Mouse (Mus musculus) retina, postnatal 1 day (tissue): ENCODE data around the gene Kctd3.
A peak's percentile ranks its signal among the peaks of the same experiment; 100 is the strongest.

Experiments
- DNase-seq: peaks from one replicate; pipeline ENCODE4 v3.0.0-alpha.2; 2012

Gene Kctd3

GRCm38 (mm10) chr1:189006826-189007225, 815 bp downstream of the Kctd3 start:
- DNase-seq: no peak

- no peak for DNase-seq
Measured at GRCm38 (mm10) chr1:189006267-189006666, 1.4 kb downstream of the Kctd3 start.

DNA sequence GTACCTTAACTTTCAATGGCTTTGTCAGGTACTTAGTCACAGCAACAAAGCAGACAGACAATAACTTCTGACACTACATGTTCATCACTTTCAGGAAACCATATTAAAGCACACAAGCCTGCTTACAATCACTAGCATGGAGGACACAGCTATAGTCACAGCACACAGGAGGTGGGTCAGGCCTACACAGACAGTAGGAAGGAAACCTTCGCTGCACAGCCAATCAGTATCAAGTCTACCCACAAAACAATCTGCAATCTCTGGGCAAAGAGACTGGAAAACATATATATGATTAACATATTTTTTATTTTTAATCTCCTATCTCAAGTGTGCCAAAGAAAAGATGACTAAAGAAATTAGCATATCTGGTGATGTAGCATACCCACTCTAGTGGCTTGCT, 2.9 kb downstream of the Kctd3 start:
- DNase-seq: no peak

- DNase-seq: no peak
Measured at GRCm38 (mm10) chr1:189001815-189002214, 5.8 kb downstream of the Kctd3 start.

- DNase-seq: no peak
Measured at GRCm38 (mm10) chr1:188999981-189000380, 7.7 kb downstream of the Kctd3 start.

- DNase-seq: no peak
Measured at GRCm38 (mm10) chr1:188997921-188998320, 9.7 kb downstream of the Kctd3 start.

- DNase-seq: peak; percentile 89
Measured at GRCm38 (mm10) chr1:188993218-188993617, 14.4 kb downstream of the Kctd3 start.

- peak; percentile 68 for DNase-seq
Measured at GRCm38 (mm10) chr1:188980050-188980449, 27.6 kb downstream of the Kctd3 start.

GRCm38 (mm10) chr1:188973926-188974325, 33.7 kb downstream of the Kctd3 start:
- no peak for DNase-seq

DNA sequence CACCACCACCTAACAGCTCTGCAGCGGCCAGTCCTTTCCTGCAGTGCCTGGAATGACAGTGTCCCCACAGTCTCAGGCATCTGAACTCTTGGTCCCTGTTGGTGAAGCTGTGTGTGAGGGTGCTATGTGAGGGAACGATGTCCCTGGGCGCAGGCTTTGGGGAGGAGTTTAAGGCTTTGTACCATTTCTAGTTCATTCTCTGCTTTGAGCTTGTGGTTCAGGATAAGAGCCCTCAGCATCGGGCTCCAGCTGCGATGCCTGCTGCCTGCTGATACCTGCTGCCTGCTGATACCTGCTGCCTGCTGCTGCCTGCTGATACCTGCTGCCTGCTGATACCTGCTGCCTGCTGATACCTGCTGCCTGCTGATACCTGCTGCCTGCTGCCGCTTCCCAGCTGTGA, 34.6 kb downstream of the Kctd3 start:
- no peak for DNase-seq

DNA sequence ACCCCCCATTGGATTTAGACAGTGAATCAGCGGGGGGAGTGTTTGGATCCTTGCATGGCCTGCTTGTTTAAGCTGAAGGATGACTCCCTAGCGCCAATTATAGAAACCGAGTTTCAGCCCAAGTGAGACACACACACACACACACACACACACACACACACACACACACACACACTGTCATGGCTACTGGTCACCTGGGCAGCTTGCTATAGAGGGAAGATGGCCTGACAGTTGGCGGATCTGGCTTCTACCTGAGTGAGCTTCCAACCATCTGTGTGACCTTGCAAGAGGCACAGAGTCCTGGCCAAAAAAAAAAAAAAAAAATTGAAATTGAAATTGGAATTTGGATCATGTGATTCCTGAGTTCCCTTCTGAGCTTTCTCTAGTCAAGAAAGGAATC, 55.1 kb downstream of the Kctd3 start:
- DNase-seq: no peak

GRCm38 (mm10) chr1:188951091-188951490, 56.5 kb downstream of the Kctd3 start:
- no peak for DNase-seq

GRCm38 (mm10) chr1:188948276-188948675, 59.4 kb downstream of the Kctd3 start:
- peak; percentile 58 for DNase-seq

GRCm38 (mm10) chr1:188947794-188948193, 59.8 kb downstream of the Kctd3 start:
- peak; percentile 15 for DNase-seq

DNA sequence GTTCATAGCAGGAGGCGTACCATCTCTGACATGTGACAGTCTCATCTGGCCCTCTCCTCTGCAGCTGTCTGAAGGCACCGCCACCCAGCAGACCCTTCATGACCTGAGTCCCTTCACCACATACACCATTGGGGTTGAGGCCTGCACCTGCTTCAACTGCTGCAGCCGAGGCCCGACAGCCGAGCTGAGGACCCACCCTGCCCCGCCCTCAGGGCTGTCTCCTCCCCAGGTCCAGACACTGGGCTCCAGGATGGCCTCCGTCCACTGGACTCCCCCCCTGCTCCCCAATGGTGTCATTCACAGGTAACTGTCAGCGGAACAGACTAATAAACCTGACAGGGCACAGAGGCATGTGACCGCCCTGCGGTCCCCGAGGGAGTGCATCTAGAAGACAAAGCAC, 60.8 kb downstream of the Kctd3 start:
- DNase-seq: no peak

GRCm38 (mm10) chr1:188945326-188945725, 62.3 kb downstream of the Kctd3 start:
- no peak for DNase-seq

GRCm38 (mm10) chr1:188937246-188937780, 70.3 kb downstream of the Kctd3 start:
- DNase-seq: no peak
